Mouse (Mus musculus): ENCODE measurements around the gene Ripor1. TPM values are rescaled to one million over a fixed set of nuclear protein-coding genes. Genes with fewer than 3 reads are reported as not detected.

Ripor1 gene
- total RNA-seq, 2 experiments from 2014 or later = 73.6 to 81.2 TPM

DNA sequence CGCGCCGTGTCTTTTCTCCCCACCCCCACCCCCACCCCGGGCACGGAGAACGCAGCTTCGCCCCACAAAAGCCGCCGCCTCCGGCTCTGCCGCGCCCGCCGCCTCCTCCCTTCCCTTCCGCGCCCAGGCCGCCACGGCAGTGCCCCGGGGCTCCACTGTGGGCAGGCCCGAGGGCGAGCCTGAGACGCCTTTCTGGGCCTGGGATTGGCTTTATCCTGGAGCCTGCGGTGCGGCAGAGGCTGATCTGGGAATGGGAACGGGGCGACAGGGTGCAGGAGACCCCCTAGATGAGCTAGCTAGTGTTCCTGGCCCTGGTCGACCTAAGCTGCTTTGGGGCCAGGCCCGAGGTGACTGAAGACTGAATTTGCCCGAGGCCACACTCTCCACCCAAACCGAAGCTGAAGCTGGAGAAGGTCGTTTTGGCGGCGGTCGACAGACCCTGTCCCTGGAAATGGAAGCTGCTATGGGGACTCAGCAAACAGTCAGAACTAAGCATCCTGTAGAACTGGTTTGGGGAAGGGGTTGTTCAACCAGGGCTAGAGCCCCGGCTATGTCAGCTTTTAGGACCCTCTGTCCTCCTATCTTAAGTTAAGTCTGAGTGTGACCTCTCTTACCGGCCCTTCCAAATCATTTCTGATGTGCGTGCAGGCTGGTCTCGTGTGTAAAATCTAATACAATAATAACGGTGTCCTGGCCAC, 585 bp downstream of the Ripor1 start:
- DNase-seq (ENCODE audit: low spot score in 2 of 2) = peak; percentile 49 to 59

DNA sequence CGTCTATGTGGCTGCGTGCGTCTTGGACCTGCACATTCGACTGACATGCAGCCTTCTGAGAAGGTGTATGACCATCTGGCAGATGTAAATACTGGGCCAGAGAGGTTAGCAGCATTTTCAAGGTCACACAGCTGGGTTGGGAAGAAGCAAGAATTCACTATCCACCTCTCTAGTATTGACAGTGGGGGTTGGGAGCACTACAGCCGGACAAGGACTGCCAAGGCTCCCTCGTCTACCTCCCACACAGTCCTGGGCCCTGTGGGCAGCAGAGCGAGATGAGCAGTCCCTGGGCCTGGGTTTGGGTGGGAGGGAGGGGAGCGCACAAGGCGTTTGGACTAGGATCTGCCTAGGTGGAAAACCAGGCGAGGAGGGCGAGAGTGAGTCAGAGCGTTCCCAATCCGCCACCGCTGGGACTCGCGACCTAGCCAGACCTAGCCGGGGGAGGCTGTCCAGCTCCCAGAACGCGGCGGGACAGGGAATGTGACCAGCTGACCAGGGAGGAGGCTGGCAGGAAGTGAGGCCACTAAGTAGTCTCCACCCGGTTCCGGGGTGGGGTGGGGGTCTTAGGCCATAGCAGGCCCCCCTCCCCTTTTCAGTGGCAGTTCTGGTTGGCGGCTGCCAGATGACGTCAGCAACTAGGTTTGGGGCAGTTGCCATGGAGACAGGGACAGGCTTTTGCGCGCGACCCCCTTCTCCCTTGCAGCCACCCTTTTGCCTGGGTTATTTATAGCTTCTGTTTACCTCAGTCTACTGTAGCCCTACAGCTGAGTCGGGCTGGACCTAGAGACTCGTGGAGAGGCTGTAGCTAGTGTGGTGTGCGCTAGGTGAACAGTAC, 1.4 kb downstream of the Ripor1 start:
- peak; percentile 82 to 87 for DNase-seq (ENCODE audit: low spot score in 2 of 2)

DNA sequence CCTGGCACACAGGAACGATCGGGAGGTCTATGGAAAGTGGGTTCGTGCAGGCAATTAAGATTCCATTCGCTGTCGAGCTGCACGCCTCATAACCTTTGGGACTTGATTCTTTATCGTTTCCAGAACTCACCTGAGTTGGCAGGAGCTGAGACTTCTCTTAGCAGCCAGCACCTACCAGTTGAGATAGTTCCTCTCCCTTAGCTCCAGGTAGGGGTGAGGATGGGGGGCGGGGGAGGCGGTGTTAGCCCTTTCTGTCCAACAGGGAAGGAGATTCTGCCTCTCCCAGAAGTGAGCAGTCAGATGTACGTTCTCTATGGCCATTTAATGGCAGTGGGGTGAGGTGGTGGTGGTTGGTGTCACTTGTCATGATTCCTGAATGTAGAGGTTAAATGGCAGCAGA, 2.0 kb downstream of the Ripor1 start:
- DNase-seq (ENCODE audit: low spot score in 2 of 2) = no peak

DNA sequence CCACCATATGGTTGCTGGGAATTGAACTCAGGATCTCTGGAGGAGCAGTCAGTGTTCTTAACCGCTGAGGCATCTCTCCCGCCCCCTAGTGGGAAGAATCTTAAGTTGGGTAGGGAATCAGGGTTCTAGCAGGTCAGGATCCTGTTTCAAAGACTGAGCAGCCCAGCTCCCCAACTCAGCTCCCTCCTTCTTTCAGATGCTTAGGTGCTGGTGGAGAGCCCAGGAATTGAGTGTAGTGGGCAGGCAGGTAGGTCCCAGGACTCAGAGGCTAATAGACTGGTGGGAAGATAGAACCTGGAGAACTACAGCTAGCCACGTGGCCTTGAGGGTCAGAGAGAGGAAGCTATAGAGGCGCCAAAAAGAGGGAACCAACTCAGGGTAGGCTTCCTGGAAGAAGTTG, 2.6 kb downstream of the Ripor1 start:
- DNase-seq (ENCODE audit: low spot score in 2 of 2) = peak; percentile 32 to 58

DNA sequence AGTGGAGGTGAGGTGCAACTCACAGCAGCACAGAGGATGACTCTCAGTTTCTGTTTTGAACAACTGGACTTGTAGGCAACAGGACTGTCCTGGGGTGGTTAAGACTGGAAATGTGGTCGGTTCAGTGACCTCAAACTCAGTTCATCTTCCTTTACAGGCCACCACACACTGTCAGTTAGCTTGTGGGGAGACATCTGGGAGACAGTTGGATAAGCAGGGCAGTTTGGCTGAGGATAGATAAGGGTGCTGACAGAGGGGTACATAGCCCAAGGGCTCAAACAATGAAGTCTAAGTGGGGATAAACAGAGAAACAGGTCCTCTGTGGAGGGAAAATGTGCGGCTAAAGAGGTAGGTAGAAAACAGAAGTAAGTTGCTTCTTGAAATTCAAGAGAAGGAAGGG, 4.3 kb downstream of the Ripor1 start:
- no peak for DNase-seq (ENCODE audit: low spot score in 2 of 2)

DNA sequence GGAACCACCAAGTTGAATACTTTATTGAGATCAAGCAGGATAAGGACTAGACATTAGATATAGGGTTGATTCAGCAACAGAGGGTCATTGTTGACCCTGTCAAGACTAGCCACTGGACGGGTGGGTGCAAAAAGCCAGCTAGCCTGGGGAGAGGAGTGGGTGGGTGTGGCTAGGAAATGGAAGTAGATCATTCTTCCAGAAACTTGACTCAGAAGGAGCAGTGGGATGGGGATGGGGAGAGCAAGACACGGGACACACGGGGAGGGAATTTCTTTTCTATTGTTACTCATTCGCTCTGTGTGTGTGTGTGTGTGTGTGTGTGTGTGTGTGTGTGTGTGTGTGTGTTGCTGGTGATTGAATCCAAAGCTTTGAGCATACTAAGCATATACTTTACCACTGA, 4.7 kb downstream of the Ripor1 start:
- no peak for DNase-seq (ENCODE audit: low spot score in 2 of 2)

DNA sequence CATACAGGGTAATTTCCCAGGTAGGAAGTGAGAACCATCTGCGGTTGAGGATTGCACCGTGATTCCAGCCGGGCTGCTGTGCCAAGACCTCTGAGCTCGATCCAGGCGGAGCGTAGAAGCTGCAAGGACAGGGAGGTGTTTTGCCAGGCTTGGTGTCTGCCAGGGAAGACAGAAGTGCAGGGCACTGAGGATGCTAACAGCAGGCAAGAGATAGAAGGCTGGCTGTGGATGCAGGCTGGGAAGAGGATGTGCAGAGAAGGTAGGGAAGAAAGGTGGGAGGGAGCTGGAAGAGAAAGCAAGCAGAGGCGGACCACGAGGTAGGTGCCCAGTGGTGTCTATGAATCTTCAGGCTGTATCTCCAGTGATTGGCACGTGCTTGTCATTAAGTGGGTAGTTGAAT, 6.8 kb downstream of the Ripor1 start:
- no peak for DNase-seq (ENCODE audit: low spot score in 2 of 2)

DNA sequence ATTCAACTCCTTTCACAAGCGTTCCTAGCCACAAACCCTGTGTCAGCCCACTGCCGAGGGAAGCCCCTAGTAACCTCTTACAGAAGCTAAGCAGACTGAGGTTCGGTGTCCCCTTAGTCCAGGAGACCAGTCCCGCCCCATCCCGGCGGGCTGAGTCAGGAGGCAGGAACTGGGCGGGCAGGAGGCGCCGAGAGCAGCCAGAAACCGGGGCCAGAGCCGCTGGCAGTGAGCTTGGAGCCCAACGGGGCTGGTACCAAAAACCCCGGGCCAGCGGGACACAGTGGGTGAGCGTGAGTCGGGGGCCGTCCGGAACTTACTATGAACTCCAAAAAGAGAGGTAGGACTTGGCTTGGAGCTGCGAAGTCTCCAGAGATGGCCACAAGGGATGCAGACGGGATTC, 8.0 kb downstream of the Ripor1 start:
- peak; percentile 28 to 50 for DNase-seq (ENCODE audit: low spot score in 2 of 2)

DNA sequence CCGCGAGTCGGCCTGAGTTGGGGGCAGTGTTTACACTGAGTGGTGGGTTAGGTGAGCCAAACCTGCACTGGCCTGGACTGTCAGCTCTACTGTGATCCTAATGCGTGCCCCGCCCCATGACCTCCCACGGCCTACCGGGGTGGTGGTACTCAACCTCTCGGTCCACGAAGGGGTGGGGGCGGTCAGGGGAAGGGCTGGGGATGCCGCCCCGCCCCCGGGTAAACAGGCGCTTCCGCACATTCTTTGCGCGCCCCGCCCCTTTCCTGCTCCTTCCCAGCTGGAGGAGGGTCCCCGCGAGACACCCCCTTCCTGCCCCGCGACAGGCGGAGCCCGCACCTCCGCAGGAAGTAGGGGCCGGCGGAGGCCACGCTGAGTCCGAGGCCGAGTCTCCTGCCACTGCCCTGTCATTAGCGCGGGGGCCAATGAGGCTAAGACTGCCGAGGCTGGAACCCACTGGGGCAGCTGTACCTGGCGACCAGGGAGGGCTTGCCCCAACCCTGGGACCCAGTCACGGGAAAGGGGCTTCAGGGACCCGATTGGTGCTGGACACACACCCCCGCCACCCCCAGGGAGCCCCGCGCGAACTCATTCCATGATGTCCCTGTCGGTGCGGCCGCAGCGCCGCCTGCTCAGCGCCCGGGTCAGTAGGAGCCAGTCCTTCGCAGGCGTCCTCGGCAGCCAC, 8.9 kb downstream of the Ripor1 start:
- DNase-seq (ENCODE audit: low spot score in 2 of 2) = peak; percentile 38 to 54

DNA sequence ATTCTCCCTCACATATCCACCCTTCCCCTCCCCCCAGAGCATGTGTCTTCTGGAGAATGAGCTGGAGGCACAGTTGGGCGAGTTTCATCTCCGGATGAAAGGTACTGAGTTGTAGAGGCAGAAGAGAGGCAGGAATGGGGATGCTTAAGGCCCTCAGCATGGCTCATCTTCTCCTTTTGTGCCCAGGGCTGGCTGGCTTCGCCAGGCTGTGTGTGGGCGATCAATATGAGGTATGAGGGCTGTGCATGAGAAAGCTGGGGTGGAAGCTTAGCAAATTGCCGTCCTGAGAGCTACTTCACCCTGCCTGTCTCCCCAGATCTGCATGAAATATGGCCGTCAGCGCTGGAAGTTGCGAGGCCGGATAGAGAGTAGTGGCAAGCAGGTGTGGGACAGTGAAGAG, 10.9 kb downstream of the Ripor1 start:
- DNase-seq (ENCODE audit: low spot score in 2 of 2) = peak in 1 of 2 experiments; percentile 34

DNA sequence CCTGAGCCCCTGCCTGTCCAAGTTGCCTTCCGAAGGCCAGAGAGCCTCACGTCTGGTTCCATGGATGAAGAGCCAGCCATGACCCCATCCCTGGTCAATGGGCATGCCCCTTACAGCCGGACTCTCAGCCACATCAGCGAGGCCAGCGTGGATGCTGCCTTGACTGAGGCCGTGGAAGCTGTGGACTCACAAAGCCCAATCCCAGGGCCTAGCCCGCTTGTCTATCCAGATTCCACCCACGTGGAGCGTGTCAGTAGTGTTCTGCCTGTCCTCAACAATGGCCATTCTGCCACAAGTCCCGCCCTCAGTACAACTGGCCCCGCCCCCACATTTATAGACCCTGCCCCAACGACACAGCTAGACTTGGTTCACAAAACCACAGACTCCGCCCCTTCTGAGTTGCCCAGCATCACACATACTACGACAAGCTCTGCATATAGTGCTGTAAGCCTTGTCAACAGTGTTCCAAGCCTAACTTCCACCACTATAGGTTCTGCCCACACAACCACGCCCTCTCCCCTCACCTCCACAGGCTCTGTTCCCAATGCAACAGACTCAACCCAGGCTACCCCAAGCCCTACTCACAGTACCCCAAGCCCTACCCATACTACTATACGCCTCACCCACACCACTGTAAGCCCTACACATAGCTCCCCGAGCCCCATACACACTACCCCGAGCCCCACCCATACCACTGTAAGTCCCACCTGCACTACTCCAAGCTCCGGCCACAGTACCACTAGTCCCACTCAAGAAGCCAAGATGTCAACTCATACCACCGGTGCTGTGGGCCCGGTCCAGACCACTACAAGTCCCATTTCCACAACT, 12.6 kb downstream of the Ripor1 start:
- no peak for DNase-seq (ENCODE audit: low spot score in 2 of 2)

DNA sequence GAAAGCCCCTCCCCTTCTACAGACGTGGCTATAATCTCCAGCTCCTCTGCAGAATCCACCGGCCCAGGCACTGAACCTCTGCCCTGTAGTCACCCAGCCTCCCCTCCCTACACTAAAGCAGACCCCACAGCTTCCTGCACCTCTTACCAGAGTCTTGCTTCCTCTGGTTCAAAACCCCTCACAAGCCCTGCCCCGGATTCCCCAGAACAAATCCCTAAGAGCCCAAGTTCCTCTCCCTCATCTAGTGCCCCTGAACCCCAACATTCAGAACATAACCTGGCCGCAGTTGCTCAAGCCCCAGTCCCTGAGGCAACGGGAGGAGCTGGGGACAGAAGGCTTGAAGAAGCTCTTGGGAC, 13.2 kb downstream of the Ripor1 start:
- no peak for DNase-seq (ENCODE audit: low spot score in 2 of 2)

DNA sequence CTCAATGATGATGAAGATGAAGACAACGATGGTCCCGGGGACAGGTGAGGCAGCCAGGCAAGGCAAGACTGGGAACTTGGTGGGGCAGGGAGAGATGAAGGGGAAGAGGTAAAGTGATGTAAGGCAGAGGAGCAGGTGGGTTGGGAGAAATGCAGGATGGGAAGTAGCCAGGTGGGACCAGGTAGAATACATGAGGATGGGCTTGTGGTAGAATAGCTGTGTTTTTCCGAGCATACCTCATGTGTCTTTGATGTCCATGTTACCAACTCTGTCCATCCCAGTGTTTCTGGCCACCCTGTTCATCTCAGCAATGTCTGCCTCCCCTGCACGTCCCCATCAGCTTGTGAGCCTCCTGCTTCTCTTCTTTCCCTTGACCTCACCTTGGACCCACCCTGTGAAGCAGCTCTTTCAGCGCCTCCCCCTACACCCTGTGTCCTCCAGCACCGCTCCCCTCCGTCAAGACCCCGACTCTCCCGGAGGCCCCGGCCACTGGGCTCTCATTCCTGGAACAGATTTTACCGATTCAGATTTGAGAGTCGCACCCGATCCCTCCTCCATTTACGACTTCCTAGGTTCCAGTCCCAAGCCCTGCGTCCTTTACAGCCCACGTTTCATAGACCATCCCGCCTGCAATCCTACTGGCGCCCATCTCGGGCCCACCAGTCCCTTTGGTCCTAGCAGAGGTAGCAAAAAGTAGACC, 14.0 kb downstream of the Ripor1 start:
- DNase-seq (ENCODE audit: low spot score in 2 of 2) = no peak

DNA sequence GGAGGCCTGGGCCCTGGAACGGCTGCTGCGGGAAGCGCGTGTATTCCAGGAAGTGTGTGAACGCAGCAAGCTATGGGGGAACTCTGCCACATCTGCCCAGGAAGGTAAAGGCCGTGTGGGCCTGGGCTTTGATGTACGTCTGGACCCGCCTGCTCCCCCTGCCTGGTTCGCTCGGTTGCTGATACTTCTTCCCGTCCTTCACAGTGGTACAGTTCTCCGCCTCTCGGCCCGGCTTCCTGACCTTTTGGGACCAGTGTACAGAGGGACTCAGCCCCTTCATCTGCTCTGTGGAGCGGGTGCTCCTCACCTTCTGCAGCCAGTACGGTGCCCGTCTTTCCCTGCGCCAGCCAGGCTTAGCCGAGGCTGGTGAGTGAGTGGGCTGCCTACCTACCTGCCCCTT, 15.2 kb downstream of the Ripor1 start:
- peak in 1 of 2 experiments; percentile 13 for DNase-seq (ENCODE audit: low spot score in 2 of 2)

DNA sequence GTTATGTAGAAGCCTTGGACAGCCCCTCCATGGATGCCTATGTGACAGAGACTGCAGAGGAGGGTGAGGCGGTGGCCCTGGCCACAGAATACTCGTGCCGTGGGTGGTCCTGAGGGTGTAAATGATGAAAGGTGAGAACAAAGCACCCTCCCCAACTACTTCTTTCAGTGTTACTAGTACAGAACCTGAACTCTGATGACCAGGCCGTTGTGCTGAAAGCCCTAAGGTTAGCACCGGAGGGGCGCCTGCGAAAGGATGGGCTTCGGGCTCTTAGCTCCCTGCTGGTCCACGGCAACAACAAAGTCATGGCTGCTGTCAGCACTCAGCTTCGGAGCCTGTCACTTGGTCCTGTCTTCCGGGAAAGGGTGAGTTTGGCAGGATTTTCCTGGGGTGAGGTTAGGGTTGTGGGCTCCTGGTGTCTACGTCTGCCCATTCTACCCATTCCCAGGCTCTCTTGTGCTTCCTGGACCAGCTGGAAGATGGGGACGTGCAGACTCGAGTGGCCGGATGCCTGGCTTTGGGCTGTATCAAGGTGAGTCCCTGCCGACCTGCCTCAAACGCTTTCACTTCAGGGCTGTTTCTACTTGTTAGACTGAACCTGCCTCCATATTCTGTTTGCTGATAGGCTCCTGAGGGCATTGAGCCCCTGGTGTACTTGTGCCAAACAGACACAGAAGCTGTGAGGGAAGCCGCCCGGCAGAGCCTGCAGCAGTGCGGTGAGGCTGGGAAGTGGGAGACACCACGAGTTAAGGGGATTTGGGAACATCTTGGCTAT, 16.1 kb downstream of the Ripor1 start:
- DNase-seq (ENCODE audit: low spot score in 2 of 2) = peak; percentile 21 to 31

DNA sequence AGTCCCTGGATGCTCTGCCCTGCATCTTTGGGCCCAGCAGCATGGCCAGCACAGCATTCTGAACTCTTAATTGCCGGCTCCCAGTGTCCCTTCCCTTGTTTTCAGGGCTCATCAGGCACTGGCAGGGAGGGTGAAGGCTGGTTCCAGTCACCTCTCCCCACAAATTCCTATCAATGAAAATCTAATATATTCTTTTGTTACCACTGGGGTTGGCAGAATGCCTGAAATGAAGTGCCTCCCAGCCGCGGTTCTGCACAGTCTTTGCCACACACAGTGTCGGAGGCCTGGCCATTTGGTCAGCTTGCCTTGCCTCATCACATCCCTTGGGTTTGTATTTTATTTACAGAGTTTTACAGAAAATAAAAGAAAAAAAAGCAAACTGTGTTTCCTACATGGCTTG, 16.8 kb downstream of the Ripor1 start:
- peak in 1 of 2 experiments; percentile 34 for DNase-seq (ENCODE audit: low spot score in 2 of 2)

DNA sequence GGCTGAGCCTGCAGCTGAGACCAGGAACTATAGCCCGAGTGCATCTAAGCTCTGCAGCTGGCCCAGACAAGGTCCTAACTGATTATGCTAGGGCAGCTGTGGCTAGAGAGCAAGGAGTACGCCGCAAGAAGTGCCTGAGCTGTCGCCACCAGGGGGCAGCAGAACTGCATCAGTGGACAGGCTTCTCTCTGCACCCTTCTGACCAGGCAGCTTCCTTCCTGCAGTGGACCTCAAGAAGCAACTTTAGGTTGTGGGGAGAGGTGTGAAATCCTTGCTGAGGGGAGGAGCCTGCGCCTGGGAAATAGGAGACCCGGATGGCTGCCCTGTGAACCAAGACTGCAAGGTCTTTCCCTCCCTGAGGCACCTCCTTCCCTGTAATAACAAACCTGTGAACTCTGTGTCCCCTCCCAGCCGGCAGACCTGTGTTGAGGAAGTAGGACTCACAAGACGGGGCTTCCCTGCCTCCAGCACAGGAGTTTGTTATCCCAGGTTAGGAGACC, 17.4 kb downstream of the Ripor1 start:
- peak; percentile 96 to 97 for DNase-seq (ENCODE audit: low spot score in 2 of 2)

DNA sequence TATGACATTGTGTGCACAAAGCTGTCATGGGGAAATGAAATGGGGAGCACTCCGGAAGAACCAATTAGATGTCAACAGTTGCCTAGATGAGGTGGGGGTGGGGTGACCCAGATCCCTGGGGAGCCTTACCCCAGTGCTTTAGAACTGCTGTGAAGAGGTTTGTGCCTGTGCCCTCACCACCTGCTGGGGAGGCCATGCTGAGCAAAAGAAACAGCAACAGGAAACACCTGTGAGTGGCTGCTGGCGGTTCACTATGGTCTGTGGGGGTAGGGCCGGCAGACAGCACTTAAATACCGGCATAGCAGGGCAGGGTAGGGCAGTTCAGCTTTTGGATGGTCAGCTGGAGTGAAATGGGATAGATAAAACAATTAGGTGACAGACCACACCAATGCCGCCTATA, 18.1 kb downstream of the Ripor1 start:
- DNase-seq (ENCODE audit: low spot score in 2 of 2) = peak in 1 of 2 experiments; percentile 18

DNA sequence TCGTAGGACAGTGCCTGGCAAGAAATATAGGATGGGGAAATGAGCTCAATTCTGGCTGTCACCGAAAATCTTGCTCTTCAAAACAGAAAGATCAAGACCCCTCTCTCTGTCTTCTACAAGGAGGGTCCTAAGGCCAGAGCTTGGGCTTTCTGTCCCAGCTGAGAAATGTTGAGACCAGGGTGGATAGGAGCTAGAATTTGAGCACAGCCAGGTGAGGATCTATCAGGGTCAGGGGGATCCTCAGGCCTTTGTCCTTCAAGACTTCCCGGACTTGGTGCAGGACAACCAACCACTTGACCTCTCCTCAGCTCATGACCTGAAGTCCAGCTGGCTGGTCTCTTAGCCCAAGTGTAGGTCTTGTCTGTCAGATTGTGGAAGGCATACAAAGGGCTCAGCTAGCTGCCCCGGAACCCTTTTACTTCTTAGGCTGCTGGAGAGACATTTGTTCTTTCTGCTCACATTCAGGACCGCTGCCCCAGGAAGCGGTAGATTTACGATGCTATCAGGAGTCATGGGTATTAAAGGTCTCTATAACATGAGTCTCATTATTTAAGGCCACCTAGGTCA, 18.7 kb downstream of the Ripor1 start:
- DNase-seq (ENCODE audit: low spot score in 2 of 2) = peak in 1 of 2 experiments; percentile 6
